Mouse (Mus musculus) C2C12 (cell line): Measurements from ENCODE around the gene Ntn1. TPM values are rescaled to one million over a fixed set of nuclear protein-coding genes. Genes with fewer than 3 reads are reported as not detected.

ENCODE experiments used
- H3K27me3 ChIP-seq: one replicate; pipeline ENCODE4 v1.6.1; 2011; ENCODE audit not compliant: control insufficient read depth, insufficient read depth, insufficient read length
- H3K36me3 ChIP-seq: one replicate; pipeline ENCODE4 v1.6.1; 2011; ENCODE audit not compliant: control insufficient read depth, insufficient read depth
- H3K4me3 ChIP-seq: one replicate; pipeline ENCODE4 v1.5.1; 2011; ENCODE audit warnings: mild to moderate bottlenecking, control low read depth; ENCODE audit not compliant: poor library complexity, insufficient read depth, severe bottlenecking
- H3K79me2 ChIP-seq: one replicate; pipeline ENCODE4 v1.6.1; 2011; ENCODE audit not compliant: control insufficient read depth, insufficient read depth
- H3K79me3 ChIP-seq: one replicate; pipeline ENCODE4 v1.6.1; 2011; ENCODE audit warnings: low read depth, control low read depth
- H3ac ChIP-seq: one replicate; pipeline ENCODE3; 2011; ENCODE audit warnings: low read depth; ENCODE audit not compliant: control insufficient read depth, insufficient read length
- CEBPB ChIP-seq: IDR thresholded peaks from one replicate; pipeline ENCODE4 v1.6.1; 2011; ENCODE audit warnings: low read depth, mild to moderate bottlenecking, control low read depth, moderate library complexity
- CTCF ChIP-seq: IDR thresholded peaks from one replicate; pipeline ENCODE4 v1.5.1; 2011; ENCODE audit not compliant: control insufficient read depth, insufficient read depth, insufficient read length
- FOSL1 ChIP-seq: IDR thresholded peaks from one replicate; pipeline ENCODE4 v1.8.0; 2011; ENCODE audit warnings: mild to moderate bottlenecking, low read length; ENCODE audit not compliant: poor library complexity, insufficient read depth, severe bottlenecking
- MAX ChIP-seq: IDR thresholded peaks from one replicate; pipeline ENCODE4 v1.6.1; 2011; ENCODE audit warnings: mild to moderate bottlenecking, control low read depth
- MYOD1 ChIP-seq: IDR thresholded peaks from one replicate; pipeline ENCODE4 v1.6.1; 2011; ENCODE audit warnings: low read depth; ENCODE audit not compliant: control insufficient read depth, insufficient read length
- MYOG ChIP-seq: IDR thresholded peaks from one replicate; pipeline ENCODE4 v1.6.1; 2011; ENCODE audit not compliant: control insufficient read depth, insufficient read length; ENCODE audit errors: extremely low read depth
- USF1 ChIP-seq: IDR thresholded peaks from one replicate; pipeline ENCODE4 v1.6.1; 2011; ENCODE audit warnings: low read depth, mild to moderate bottlenecking, control low read depth, moderate library complexity
- polyA plus RNA-seq: library from polyadenylated mRNA; unstranded; fragments of >200 nt; fragmentation: generic; extraction: Trizol; gene quantifications from one replicate; pipeline ENCODE4 v1.2.1, GENCODE M21; 2012; ENCODE audit warnings: missing spikeins

Ntn1 gene
- polyA plus RNA-seq, 1 experiment = 19.4 TPM

- Histone ChIP-seq H3K27me3 (no peaks in the 10 kb centered on the region), H3K79me2 (no peaks in the 10 kb centered on the region), H3ac (no peak overlapping the region), H3K4me3 (no peak overlapping the region), H3K79me3 (no peaks in the 10 kb centered on the region), H3K36me3 (no peaks in the 10 kb centered on the region)
- TF ChIP-seq CEBPB (no peak), USF1 (no peak), FOSL1 (no peak), MYOG (no peak), MYOD1 (no peak), MAX (no peak), CTCF (no peak)
These were observed 32.9 kb upstream of the Ntn1 start for GRCm38 (mm10) chr11:68433534-68433933.

GRCm38 (mm10) chr11:68432361-68433021 lies 31.9 kb upstream of the Ntn1 start:
- no peaks in the 10 kb centered on the region for H3K36me3 ChIP-seq
- TF ChIP-seq MYOG (no peak), CTCF (no peak), FOSL1 (no peak), MAX (no peak), CEBPB (no peak), MYOD1 (no peak), USF1 (no peak)
- H3ac ChIP-seq = no peak overlapping the region
- H3K4me3 ChIP-seq = no peak overlapping the region
- H3K79me3 ChIP-seq = no peaks in the 10 kb centered on the region
- no peaks in the 10 kb centered on the region for H3K79me2 ChIP-seq
- H3K27me3 ChIP-seq = no peaks in the 10 kb centered on the region

GRCm38 (mm10) chr11:68431699-68432360 lies 31.2 kb upstream of the Ntn1 start, which contains the start of gene Pik3r5:
Gene Pik3r5, plus strand, starts transcription at chr11:68432121.
- Histone ChIP-seq H3K4me3 (no peak within 1 kb of the TSS), H3K36me3 (no peaks in the 10 kb centered on the region), H3K79me2 (no peaks in the 10 kb centered on the region), H3K79me3 (no peaks in the 10 kb centered on the region), H3K27me3 (no peaks in the 10 kb centered on the region), H3ac (peak within 1 kb of the TSS; percentile 34)
- TF ChIP-seq MYOG (no peak), MYOD1 (no peak), FOSL1 (no peak), CTCF (no peak), USF1 (no peak), CEBPB (no peak), MAX (no peak)

- H3K4me3 ChIP-seq = no peak overlapping the region
- no peaks in the 10 kb centered on the region for H3K36me3 ChIP-seq
- no peaks in the 10 kb centered on the region for H3K79me3 ChIP-seq
- no peaks in the 10 kb centered on the region for H3K27me3 ChIP-seq
- no peak for TF ChIP-seq USF1
- no peak for TF ChIP-seq CEBPB
- TF ChIP-seq CTCF = no peak
- no peak for TF ChIP-seq MAX
- TF ChIP-seq MYOD1 = no peak
- no peak for TF ChIP-seq MYOG
- H3ac ChIP-seq = no peak overlapping the region
- H3K79me2 ChIP-seq = no peaks in the 10 kb centered on the region
These were observed 30.0 kb upstream of the Ntn1 start for GRCm38 (mm10) chr11:68430662-68431061.

- Histone ChIP-seq H3K36me3 (no peaks in the 10 kb centered on the region), H3K79me3 (no peaks in the 10 kb centered on the region), H3K79me2 (no peaks in the 10 kb centered on the region), H3K4me3 (no peak overlapping the region), H3ac (no peak overlapping the region), H3K27me3 (no peaks in the 10 kb centered on the region)
- TF ChIP-seq FOSL1 = no peak
- TF ChIP-seq CTCF = no peak
- TF ChIP-seq USF1 = no peak
- no peak for TF ChIP-seq MYOG
- TF ChIP-seq MYOD1 = no peak
- TF ChIP-seq MAX = no peak
- TF ChIP-seq CEBPB = no peak
These were observed 26.5 kb upstream of the Ntn1 start for GRCm38 (mm10) chr11:68427083-68427570.
